Mouse (Mus musculus) adrenal gland, postnatal 36 days (tissue): ENCODE results near the gene Dennd1b. TPM values are rescaled to one million over a fixed set of nuclear protein-coding genes. Genes with fewer than 3 reads are reported as not detected.

Experiments used
- DNase-seq, 2 experiments: peaks; one replicate each; pipeline ENCODE4 v3.0.0; 2021; ENCODE audit warnings: mixed read lengths in 1 of 2
- total RNA-seq, 2 experiments: library from RNA; stranded (reverse); gene quantifications; 2 replicates each; pipeline ENCODE4 v1.2.3; 2021

Dennd1b gene
- total RNA-seq, 2 experiments from 2014 or later = 24.0 to 27.9 TPM

DNA sequence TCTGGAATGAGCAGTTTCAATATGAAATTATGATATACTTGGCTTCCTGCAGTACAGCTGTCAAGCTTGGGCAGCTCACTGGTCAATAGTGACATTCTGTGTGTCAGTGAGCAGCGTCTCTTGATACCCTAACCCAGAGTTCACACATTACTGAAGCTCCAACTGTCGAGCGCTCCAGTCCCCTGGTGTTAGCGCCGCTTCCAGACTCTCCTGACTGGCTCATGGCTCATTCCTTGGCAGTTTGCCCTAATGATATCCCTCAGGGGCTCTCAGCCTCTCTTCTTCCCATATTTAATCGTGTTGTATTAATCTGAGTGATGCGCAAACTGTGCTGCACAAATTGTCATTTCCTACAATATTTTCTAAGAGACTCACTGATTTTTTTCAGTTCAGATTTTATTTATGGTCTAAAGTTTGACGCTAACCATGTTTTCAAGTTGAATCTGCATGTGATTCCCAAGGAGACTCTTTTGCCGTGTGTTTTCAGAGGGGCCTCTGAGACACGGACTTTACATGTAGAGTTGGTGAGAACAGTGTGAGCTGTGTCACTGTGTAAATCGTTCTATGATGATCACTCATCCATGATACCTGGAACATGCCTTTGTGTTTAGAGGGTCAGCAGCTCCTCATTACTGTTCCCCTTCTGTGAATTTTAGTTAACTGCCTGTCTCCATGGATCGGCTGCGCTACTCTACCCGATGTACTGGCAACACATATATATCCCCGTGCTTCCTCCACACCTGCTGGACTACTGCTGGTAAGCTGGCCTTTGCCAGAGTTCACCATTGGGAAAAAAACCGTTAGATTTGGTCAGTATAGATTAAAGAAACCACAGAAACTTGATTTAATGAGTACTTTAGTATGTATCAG, 117.5 kb downstream of the Dennd1b start:
- peak in 1 of 2 experiments; percentile 21 for DNase-seq

DNA sequence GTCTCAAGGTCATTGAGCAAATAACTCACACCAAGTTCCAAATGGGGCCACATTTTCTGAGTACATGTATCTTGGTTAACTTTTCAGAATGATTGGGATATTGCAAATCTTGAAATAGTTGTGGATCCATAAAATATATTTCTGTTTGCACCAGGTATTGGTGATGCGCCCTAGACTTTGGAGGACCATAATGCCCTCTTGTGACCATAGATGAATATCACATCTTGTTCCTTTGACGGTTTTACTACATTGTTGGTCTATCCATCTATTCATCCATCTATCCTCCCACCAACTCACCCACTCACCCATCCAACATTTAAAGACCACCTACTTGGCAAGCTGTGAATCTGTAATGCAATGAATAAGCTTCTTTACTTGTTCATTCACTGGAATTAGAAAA, 120.1 kb downstream of the Dennd1b start:
- no peak for DNase-seq

DNA sequence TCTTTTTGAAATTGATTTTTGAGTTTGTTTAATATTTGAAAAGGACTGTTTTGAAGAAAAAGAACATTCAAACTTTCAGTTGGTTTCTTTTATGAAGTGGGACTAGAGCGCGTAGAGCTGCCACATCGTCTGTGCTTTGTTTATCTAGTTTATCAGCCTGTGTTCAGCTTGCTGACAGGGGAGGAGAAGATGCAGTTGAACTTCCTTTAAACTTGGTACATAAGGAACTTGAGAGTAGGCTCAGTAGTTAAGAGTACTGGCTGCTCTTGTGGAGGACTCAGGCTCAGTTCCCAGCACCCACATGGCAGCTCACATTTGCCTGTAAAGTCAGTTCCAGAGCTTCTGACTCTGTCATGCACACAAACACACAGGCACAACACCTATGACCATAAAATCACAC, 124.3 kb downstream of the Dennd1b start:
- no peak for DNase-seq

DNA sequence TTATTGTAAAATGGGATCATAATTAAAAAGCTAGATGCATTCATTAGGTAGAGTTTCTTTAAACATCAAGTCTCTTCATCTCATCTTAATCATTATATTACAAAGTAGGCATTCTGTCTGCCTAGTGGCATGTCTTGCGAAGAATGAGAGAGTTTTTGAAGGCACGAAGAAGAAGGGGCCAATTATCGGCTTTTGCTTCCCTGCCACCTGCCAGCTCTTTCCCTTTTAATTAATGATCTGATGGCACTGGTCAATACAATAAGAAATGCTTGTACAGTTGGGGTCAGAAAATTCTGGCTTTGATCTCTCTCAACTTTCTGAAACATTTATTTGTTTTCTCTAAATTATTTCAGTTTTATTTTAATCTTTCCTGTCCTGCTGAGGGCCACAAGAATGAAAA, 127.5 kb downstream of the Dennd1b start:
- DNase-seq = no peak

DNA sequence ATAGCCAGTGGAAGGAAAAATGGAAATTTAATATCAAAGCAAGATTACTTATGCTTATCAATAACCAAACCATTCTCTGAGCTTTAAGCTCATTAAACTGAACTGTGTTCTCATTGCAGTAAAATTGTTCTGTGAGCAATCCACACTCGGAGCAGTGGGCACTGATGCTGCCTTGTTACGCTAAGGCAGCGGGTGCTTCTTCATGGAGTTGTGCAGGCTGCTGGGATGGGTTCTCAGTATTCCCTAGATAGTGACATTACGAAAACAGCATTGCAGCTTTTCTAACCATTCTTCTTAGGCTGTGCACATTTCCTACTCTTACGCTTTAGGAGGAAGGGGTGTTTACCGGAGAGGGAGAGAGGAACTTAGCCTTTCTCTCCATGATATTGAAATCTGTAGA, 128.5 kb downstream of the Dennd1b start:
- DNase-seq = no peak

DNA sequence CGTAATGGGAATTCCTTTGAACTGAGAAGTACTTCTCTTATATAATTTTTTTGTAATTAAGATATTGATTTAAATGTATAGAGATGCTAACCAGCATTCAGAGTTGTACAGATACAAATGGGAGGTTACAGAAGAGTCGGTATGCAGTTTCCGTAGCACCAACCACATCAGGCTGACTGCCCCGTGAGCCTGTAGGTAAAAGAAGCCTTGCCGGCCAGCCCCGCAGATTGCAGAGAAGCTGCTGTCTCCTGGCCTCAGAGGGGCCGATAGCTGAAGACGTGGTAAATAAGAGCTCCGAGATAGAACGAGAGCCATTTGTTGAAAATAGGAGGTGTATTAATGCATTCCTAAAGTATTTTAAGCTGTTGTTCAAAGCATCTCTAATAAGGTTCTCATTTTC, 128.9 kb downstream of the Dennd1b start:
- no peak for DNase-seq

DNA sequence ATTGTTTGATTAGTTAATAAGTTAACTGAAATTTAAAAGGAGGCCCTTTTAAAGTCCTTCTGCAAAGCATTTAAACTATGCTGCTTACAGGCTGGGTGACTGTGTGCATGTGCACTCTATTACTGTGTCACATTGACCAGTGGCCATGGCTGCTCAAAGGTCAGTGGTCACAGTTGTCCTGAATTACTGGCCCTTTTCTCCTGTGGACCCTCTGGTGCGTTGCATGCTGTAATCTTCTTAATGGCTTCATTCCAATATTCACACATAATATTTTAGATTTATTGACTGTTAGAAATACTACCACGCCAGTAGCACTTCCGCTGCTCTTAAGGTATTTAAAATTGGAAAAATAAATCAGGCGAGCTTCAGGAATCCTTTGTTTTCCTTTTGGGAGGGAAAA, 129.5 kb downstream of the Dennd1b start:
- no peak for DNase-seq

DNA sequence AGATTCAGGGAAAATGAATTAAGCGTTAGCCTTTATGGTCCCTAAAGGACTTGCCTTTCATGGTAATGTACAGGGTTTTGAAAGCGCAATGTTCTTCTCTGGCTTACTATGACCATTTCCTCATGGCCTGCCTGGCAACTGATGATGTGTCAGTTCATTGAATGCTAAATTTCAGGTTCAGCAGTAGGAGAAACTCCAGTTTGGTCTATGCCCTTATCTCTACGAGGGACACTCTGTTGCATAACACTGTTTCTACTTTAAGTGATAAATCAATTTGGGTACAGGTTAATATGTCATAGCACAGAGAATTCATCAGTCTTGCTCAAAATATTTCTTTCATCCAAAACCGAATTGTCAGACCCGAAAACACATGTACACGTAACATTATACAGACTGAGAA, 133.1 kb downstream of the Dennd1b start:
- no peak for DNase-seq

DNA sequence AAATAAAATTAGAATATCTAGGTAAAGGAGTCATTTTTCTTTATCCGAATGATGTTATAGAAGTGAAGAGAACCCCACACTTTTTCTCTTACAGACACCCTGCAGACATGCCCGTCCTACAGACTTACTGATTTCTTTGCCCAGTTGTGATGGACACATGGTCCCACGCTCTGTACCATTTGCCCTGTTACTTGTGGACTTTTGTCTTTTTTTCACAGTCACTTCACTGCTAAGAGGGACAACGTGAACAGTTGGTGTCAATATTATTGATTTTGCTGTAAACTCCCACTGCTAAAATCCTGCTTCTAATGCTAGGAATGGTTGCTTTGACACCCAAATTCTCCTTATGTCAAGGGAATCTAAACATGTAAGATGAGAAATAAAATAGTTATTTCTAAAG, 134.9 kb downstream of the Dennd1b start:
- DNase-seq = no peak

DNA sequence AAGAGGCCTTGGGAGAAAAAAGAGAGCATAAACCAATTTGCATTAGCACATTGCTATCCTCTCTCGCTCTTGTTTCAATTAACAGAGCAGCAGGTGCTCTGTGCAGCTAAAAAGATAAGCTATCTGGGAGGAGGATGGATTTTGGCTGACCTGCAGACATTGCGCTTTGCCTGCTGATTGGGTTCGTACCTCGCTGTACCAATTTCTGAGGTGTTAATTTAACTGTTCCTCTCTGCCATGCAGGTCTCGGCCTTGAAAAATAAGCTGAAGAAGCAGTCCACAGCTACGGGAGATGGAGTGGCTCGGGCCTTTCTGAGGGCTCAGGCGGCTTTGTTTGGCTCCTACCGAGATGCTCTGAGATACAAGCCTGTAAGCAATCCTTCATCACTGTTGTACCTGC, 138.5 kb downstream of the Dennd1b start:
- no peak for DNase-seq

DNA sequence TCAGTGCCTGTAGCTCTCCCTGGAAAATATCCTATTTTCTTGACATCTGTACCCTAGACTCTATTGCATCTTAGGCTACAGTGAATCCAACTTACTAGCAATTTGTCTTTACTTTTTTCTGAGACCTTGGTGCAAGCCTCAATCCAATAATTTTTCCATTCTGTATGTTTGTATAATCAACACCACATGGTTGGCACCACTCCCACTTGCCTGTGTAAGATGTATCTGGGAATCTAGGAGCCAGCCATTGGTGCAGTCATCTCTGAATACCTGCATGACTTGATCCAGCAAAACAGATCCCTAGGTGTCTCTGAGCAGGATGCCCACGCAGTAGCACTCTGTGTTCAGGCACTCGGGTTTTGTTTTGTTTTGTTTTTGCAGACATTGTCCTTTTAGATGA, 145.0 kb downstream of the Dennd1b start:
- DNase-seq = no peak

DNA sequence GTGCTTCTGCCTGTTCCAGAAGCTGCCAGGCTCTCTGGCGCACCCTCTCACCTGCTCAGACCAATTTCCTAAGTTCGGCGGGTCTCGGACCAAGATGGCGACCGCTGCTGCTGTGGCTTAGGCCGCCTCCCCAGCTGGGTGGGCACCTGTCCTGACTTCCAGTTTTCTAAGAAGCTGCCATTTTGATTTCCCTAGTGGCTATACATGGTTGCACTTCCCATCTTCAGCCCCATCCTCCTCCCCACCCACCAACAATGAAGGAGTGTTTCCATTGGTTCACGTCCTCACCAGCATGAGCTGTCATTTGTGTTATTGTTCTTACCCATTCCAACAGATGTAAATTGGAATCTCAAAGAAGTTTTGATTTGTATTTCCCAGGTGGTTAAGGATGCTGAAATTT, 159.4 kb downstream of the Dennd1b start:
- no peak for DNase-seq

DNA sequence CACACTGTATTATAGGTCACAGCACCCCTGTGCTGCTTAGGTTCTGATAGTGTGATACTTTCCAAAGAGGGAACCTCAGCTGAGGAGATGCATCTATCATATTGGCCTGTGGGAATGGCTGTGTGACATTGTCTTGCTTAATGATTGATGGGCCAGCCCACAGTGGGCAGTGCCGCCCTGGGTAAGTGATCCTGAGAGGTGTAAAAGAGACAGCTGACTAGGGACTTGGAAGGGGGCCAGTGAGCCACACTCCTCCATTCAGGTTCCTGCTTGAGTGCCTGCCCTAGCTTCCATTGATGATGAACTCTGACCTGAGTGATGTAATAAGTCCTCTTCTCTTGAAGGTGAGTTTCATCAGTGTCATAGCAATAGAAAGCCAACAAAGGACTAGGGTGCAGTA, 176.4 kb downstream of the Dennd1b start:
- no peak for DNase-seq

DNA sequence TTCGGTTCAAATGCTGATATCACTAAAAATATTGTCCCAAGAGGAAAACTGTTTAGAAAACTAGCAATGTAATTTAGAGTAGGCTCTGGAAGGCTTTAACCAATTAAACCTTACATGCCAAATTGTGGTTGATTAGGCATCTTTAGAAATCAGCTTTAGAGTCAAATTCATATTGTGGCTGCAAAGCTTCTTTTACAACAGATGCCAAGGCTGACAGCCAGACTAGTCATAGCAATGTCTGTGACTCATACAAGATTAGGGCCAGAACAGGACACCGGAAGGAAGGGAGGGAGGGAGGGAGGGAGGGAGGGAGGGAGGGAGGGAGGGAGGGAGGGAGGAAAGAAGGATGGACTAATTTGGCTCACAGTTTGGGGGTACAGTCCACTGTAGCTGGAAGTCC, 182.3 kb downstream of the Dennd1b start:
- DNase-seq = peak; percentile 11 to 15

DNA sequence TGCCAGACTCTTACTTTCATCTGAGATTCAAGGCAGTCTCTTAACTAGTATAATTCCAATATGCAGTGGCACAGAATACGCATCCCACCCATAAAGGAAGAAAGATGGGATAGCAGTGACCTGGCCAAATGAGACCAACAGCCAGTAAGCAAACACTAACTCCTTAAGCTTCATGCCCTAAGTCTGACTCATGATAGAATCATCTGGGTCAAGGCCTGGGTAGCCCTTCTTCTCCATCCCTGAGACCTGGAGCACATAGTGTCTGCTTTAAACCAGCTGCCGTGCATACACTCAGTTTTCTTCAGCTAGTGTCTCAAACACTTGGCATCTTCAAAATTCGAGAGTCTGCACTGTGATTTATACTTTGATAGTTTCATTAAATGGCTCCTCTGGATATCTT, 183.1 kb downstream of the Dennd1b start:
- DNase-seq = peak; percentile 14 to 49

DNA sequence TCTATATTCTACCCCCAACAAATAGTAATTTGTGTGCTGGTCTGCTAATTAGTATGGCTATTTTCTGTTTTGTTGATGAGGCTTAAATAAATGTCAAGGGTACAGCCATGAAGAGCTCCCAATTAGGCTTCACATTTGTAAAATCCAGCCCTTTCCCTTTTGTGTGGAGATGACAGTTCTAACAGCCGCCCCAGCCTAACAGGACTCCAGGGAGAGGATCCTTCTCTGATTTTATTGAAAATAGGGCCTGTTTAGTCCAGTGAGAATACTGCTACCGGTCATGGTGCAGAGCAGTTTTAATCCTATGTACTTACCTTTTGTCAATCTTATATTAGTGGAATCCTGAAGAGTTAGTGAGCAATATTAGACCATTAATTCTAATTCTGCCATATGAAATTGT, 189.8 kb downstream of the Dennd1b start:
- DNase-seq = no peak

DNA sequence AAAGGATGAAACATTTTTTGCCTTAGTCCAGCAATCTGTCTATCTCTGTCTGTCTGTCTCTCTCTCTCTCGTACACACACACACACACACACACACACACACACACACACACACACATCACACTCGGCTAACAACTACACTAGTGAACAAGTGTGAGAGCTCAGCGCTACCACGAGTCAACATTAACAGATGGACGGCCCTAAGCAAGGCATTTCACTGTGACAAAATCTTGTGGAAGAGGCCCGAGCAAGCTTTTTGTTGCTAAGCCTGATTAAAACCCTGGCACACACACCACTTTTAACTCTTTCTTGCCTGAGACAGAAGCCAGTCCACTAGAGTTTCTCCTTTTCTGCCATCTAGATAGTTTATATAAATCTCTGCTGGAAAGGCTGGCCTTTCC, 190.3 kb downstream of the Dennd1b start:
- DNase-seq = no peak

DNA sequence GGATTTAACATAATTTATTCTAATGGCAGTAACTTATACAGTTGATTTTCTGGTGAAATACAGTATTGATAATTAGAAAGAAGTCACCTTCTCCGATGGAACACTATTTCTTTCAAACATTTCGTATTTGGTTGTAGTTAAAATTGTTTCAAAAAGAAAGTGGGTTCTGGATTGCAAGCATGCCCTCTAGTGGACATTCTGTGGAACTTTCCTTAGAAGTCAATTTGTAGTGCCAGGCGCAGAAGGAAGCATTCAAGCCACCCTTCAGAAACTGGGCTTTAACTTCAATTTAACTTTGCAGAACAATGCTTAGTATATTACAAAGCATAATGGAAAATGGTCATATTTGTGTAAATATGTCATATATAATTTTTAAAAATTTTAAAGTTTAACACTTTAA, 193.2 kb downstream of the Dennd1b start:
- peak in 1 of 2 experiments; percentile 37 for DNase-seq

DNA sequence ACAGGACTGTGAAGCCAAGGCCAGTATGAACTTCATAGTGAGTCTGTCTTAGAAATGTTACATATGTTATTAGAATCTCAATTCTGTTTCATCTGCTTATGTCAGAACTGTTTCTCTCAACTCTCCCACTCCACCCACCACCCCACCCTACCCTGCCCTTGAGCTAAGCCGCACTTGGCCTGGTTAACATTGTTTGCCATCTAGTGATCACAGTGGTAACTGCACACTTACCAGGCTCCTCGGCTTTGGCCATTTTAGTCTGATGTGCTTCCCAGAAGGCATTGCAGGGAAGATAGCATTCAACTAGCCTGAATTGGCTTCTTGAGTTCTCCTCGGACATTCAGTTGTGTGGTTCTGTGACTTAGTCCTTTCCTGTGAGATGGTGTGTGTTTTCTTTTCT, 198.4 kb downstream of the Dennd1b start:
- peak in 1 of 2 experiments; percentile 7 for DNase-seq

DNA sequence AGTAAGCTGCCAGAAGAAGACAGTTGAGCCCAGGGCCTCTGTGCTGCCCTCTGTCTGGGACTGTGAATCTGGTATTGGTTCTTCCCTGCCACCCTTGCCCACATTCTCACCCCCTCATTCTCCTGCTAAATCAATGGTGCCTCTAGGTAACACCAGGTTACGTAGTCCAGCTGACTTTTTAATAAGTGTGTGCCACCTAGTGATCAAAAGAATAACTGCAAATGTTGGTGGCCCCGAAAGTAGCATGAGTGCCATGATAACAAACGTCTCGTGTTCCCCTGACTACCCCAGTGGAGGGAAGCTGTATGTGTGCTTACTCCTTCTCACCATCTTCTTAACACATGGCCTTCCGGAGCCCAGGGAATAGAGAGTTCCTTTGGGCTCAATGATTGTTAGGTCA, 199.6 kb downstream of the Dennd1b start:
- peak in 1 of 2 experiments; percentile 11 for DNase-seq

DNA sequence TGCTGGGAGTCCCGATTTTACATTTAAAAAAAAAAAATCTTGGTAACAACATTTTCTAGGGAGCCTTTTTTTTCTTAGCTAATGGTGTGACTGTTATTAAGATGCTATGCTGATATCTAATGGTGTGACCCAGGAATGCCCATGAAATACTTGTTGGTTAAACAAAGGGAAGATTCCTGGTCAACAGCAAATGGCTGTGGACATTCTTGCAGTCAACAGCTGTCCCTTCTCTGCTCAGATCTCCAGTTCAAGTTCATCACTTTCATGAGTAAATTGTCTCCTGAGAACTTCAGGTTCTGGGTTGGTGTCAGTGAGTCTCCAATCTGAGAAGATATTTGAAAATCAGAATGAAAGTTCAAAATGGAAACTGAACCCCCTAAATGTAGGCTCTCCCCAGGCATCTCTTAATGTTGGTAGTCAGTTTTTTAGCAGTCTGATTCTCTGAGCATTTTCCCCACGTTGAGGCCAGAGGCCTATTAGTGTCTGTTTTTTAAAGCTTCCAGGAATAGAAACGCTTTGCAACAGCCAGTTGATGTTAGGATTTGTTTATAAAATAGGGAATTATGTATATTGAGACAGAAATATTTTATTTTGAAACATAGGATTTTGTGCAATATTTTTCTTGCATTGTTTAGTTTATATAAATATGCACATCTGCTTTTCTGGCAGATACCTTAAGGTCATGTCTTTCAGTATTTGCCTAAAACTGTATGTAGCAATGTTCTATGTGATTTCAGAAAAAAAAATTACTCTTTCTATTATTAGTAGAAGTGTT, 211.0 kb downstream of the Dennd1b start:
- DNase-seq = no peak

DNA sequence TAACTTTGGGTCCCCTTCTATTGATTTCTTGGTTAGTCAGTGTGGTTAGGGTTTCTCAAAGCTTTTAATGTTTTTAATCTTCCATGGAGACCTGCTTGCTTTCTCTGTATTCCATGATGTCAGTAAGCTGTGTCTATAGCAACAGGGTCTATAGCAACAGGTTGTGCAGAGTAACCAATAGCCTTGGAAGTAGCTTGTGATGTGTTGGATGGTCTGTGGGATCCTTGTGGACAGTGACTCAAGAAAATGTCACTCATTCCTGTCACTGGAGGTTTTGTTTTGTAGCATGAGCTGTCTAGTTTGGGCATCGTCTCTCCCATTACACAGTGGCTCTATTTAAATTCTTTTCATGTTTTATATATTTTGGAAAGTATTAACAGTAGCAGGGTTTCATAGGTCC, 216.5 kb downstream of the Dennd1b start:
- DNase-seq = no peak

DNA sequence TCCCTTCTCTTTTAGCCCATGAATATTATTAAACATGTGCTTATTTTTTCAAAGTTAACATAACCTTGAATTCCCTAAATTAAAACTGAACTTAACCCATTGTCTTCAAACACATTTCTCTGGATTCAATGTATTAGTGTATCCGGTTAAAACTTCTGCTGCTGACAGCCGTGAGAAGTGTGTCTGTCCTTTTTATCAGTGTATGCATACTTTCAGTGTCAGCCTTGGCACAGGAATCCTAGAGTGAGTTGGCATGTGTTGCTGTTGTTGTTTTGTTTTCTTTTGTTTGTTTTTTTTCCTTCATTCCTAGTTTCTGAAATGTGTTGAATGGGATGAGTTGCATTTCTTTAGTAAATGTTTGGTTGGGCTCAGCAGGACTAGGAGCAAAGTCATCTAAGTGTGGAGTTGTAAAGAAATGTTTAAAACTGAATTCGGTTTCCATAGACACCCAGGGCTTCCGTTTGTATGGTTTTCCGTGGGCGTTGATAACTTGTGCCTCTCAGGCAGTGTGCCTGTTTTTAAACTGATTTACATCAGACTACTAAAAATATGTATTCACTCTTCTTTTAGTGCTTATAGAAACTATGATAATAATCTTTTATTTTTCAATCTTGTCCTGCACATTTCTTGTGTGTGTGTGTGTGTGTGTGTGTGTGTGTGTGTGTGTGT, 217.4 kb downstream of the Dennd1b start:
- DNase-seq = no peak
